ENCODE assay signal across 9 mouse cellular contexts in the genomic region with DNA sequence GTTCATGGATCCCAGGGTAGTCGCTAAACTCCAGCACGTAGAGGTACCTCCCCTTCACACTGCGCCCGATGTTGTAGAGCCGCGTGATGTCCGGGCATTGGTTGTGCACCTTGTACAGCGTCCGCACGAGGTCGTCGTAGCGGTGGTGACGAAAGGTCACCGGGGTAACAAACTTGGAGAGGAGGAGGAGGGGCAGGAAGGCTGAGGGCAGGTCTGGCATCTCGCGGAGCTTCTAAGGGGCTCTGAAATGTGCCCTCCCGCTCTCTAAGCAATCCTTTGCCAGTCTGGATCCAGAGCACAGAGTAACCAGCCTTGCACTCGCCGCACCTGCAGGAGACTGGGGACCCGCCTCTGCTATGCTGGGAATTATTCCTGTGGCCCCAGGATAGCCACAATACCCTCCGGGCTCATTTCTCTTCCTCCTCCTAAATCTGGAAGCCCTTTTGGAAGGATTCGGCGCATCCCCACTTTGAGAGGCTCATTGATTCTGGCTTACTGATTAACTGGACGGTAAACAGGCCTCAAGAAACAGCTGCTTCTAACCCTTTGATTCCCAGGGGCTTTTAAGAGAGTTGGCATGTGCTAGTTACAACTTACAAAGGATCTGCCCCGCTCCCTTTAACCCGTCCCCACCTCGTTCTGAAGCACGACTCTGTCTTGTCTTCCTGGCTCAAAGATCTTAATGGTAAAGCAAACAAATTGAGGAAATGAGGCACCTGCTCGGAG. TPM values are rescaled to one million over a fixed set of nuclear protein-coding genes. Genes with fewer than 3 reads are reported as not detected.
DNase-seq lines count a peak whose midpoint lies in the region; ATAC-seq lines count a peak whose summit lies in the region.
"Had no signal": no experiment of that assay in that cellular context is flagged by ENCODE, and none has a peak within 500 bp of the region (broad histone marks: within the 10 kb centered on the region; RNA-seq: fewer than 3 reads in every experiment).

A gene (minus strand): TSS at position 488 of the 726 bp plus-strand sequence.

- peak within 1 kb of the TSS; percentile 46 for H3K4me2 ChIP-seq in kidney, embryonic 16.5 days (replicated peaks; ENCODE audit: low read depth, low read length)

- ATAC-seq in kidney, embryonic 16.5 days (ENCODE audit: low FRiP score, low TSS enrichment) = peak; percentile 84

- 14% methylated on average over 30 of the region's 30 CpGs for WGBS in forebrain, embryonic 10.5 days
- 15% methylated on average over 30 of the region's 30 CpGs for WGBS in kidney, embryonic 16.5 days

- H3K27ac ChIP-seq in forebrain, embryonic 10.5 days = peak within 1 kb of the TSS; percentile 16; the same call in 1 of the 2 replicates
- peak within 1 kb of the TSS; percentile 66 for H3K27ac ChIP-seq in kidney, embryonic 16.5 days (ENCODE audit: low read length)

- no peaks in the 10 kb centered on the region for H3K9me3 ChIP-seq in forebrain, embryonic 10.5 days
- no peaks in the 10 kb centered on the region for H3K9me3 ChIP-seq in kidney, embryonic 16.5 days (ENCODE audit: low read length)

- no peaks in the 10 kb centered on the region for H3K36me3 ChIP-seq in forebrain, embryonic 10.5 days (replicated peaks)
- H3K36me3 ChIP-seq in kidney, embryonic 16.5 days (ENCODE audit: insufficient read depth, low read length) = no peaks in the 10 kb centered on the region

- peak within 1 kb of the TSS; percentile 14 for H3K9ac ChIP-seq in kidney, embryonic 16.5 days (replicated peaks; ENCODE audit: low read length)

- peak within 1 kb of the TSS; percentile 33 for H3K4me3 ChIP-seq in forebrain, embryonic 10.5 days
- H3K4me3 ChIP-seq in kidney, embryonic 16.5 days (ENCODE audit: low read length) = peak within 1 kb of the TSS; percentile 34
- H3K4me3 ChIP-seq: myocyte had no signal

- peak; percentile 81 for DNase-seq in R1 (ENCODE audit: low read depth, low spot score)
- no peak for DNase-seq in forebrain, embryonic 10.5 days (ENCODE audit: extremely low spot score, low spot score)
- DNase-seq in lung, postnatal 4 days = peak; percentile 44 to 46
- no peak for DNase-seq in spleen, postnatal 14 days (ENCODE audit: low spot score in 2 of 2)
- DNase-seq in cerebellum, postnatal 14 days = no peak
- no peak for DNase-seq in layer of hippocampus, postnatal 10 days (ENCODE audit: low spot score in 2 of 2)
- DNase-seq in gastrocnemius, postnatal 25 days = no peak

- peaks cover 26% of the 10 kb centered on the region for H3K27me3 ChIP-seq in forebrain, embryonic 10.5 days (ENCODE audit: poor library complexity, severe bottlenecking)
- H3K27me3 ChIP-seq in kidney, embryonic 16.5 days (ENCODE audit: insufficient read depth, low read length) = peaks cover 10% of the 10 kb centered on the region; the same call in 1 of the 2 replicates

- H3K4me1 ChIP-seq in forebrain, embryonic 10.5 days = peaks cover 14% of the 10 kb centered on the region
- no peaks in the 10 kb centered on the region; the same call in 1 of the 2 replicates for H3K4me1 ChIP-seq in kidney, embryonic 16.5 days (ENCODE audit: insufficient read depth, low read length)

RNA-seq across cellular contexts. Expression of the gene that starts here (rescaled TPM):
- polyA plus RNA-seq in forebrain, embryonic 10.5 days (2016; fragmentation: Nextera tagmentation; extraction: Ambion mirVana) = 0.21 and 0.48 TPM in 2 replicates
- 80.6 and 81.5 TPM in 2 replicates for polyA plus RNA-seq in kidney, embryonic 16.5 days (2015; fragmentation: Nextera tagmentation; extraction: Ambion mirVana)
- under 1 TPM; 0.25 to 0.30 TPM for total RNA-seq in layer of hippocampus, postnatal 10 days (2021)
- not detected for total RNA-seq in gastrocnemius, postnatal 25 days (2021)
- polyA plus RNA-seq: myocyte had no signal

Comparison
In these comparisons a context has a peak if more than half of its experiments do, and no peak if none do; other contexts are left out.
1. RNA of the gene that starts here (polyA plus RNA-seq): 80.6 to 81.5 TPM in kidney, embryonic 16.5 days; 0.21 to 0.48 TPM in forebrain, embryonic 10.5 days; every median in the first group is over 10 times any median in the second.
2. DNase-seq: peak in R1 (single experiment) and lung, postnatal 4 days (2 of 2); none in forebrain, embryonic 10.5 days (single experiment), spleen, postnatal 14 days (0 of 2), cerebellum, postnatal 14 days (0 of 2), layer of hippocampus, postnatal 10 days (0 of 2) and gastrocnemius, postnatal 25 days (single experiment).